In the genomic region with DNA sequence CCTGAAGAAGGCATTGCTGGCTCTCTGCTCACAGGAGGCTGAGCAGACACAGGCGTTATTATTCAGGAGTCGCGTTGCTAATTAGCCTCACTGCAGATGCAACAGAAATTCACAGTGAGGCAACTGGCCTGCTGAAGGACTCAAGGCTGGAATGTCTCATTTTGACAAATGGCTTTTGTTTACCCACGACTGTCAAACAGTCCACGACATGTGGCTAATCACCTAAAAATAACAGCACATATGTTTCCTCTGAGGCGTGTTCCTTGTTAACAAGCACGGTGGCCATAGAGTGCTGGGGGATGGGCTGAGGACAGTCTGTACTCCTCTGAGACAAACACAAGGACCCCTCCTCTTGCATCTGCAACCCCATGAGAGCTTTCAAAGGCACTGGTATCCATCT, we compare ENCODE assay signal across 14 mouse cellular contexts. TPM values are rescaled to one million over a fixed set of nuclear protein-coding genes. Genes with fewer than 3 reads are reported as not detected.
DNase-seq lines count a peak whose midpoint lies in the region; ATAC-seq and TF ChIP-seq lines count a peak whose summit lies in the region.
"Had no signal": no experiment of that assay in that cellular context is flagged by ENCODE, and none has a peak within 500 bp of the region (broad histone marks: within the 10 kb centered on the region; RNA-seq: fewer than 3 reads in every experiment).

No protein-coding gene starts in this region.

- DNase-seq in lung, embryonic 14.5 days, result peak; percentile 50
- no peak for DNase-seq in lung, postnatal 4 days
- DNase-seq in MN1 (ENCODE audit: low spot score), result peak; percentile 51
- peak; percentile 93 for DNase-seq in brain, embryonic 14.5 days (ENCODE audit: low read depth)
- no peak for DNase-seq in right cerebral cortex, postnatal 36 days (ENCODE audit: low spot score in 2 of 2)
- DNase-seq in right cerebral cortex, postnatal 14 days, result no peak
- DNase-seq: gastrocnemius, postnatal 36 days; kidney, postnatal 10 days; right cerebral cortex, postnatal 4 days; thymus, postnatal 14 days had no signal

- 0 out of 2 replicates have a peak, but pooled peaks have one; percentile 62 for ATAC-seq in lung, embryonic 14.5 days (ENCODE audit: insufficient read depth)
- peak; percentile 73 for ATAC-seq in hindbrain, embryonic 12.5 days (ENCODE audit: low FRiP score)
- no peak for ATAC-seq in cerebellum, adult (ENCODE audit: insufficient number of reproducible peaks, low FRiP score, low TSS enrichment)

- H3K4me3 ChIP-seq in lung, embryonic 14.5 days (ENCODE audit: low read depth, low read length), result no peak overlapping the region
- H3K4me3 ChIP-seq in hindbrain, embryonic 12.5 days, result no peak overlapping the region
- H3K4me3 ChIP-seq: embryonic facial prominence, embryonic 13.5 days; liver, embryonic 15.5 days had no signal

- H3K9me3 ChIP-seq in lung, embryonic 14.5 days (ENCODE audit: low read depth, low read length), result no peaks in the 10 kb centered on the region
- H3K9me3 ChIP-seq in hindbrain, embryonic 12.5 days (replicated peaks), result no peaks in the 10 kb centered on the region
- H3K9me3 ChIP-seq: embryonic facial prominence, embryonic 13.5 days; liver, embryonic 15.5 days had no signal

- no peaks in the 10 kb centered on the region for H3K27me3 ChIP-seq in lung, embryonic 14.5 days (ENCODE audit: insufficient read depth, low read length)
- 0 out of 2 replicates have a peak, but pooled peaks cover 6% of the 10 kb centered on the region for H3K27me3 ChIP-seq in hindbrain, embryonic 12.5 days
- H3K27me3 ChIP-seq: embryonic facial prominence, embryonic 13.5 days; liver, embryonic 15.5 days had no signal

- no peaks in the 10 kb centered on the region for H3K36me3 ChIP-seq in lung, embryonic 14.5 days (ENCODE audit: insufficient read depth)
- no peaks in the 10 kb centered on the region for H3K36me3 ChIP-seq in hindbrain, embryonic 12.5 days
- H3K36me3 ChIP-seq: embryonic facial prominence, embryonic 13.5 days; liver, embryonic 15.5 days had no signal

- 15% methylated on average over 7 of the region's 7 CpGs for WGBS in lung, embryonic 14.5 days
- WGBS in hindbrain, embryonic 12.5 days, result 19% methylated on average over 7 of the region's 7 CpGs

- no peaks in the 10 kb centered on the region for H3K4me1 ChIP-seq in lung, embryonic 14.5 days (ENCODE audit: insufficient read depth)
- peaks cover 12% of the 10 kb centered on the region for H3K4me1 ChIP-seq in hindbrain, embryonic 12.5 days
- H3K4me1 ChIP-seq: liver, embryonic 15.5 days had no signal

- TF ChIP-seq POLR2A in brain, embryonic 14.5 days (IDR thresholded peaks at IDR 0.05; ENCODE audit: borderline replicate concordance, extremely low read depth, insufficient read depth, insufficient read length, poor library complexity, severe bottlenecking), result no peak

- no peak overlapping the region for H3K27ac ChIP-seq in lung, embryonic 14.5 days (ENCODE audit: low read depth)
- H3K27ac ChIP-seq in hindbrain, embryonic 12.5 days, result no peak overlapping the region
- H3K27ac ChIP-seq: embryonic facial prominence, embryonic 13.5 days; liver, embryonic 15.5 days had no signal

- H3K9ac ChIP-seq in lung, embryonic 14.5 days, result no peak overlapping the region
- H3K9ac ChIP-seq in hindbrain, embryonic 12.5 days, result no peak overlapping the region
- H3K9ac ChIP-seq: embryonic facial prominence, embryonic 13.5 days; liver, embryonic 15.5 days had no signal

- no peak overlapping the region for H3K4me2 ChIP-seq in lung, embryonic 14.5 days
- H3K4me2 ChIP-seq in hindbrain, embryonic 12.5 days (replicated peaks), result no peak overlapping the region
- H3K4me2 ChIP-seq: embryonic facial prominence, embryonic 13.5 days; liver, embryonic 15.5 days had no signal

- no peak for TF ChIP-seq CTCF in lung, embryonic 14.5 days (IDR thresholded peaks at IDR 0.05; ENCODE audit: low read depth)
- TF ChIP-seq CTCF in brain, embryonic 14.5 days (IDR thresholded peaks at IDR 0.05; ENCODE audit: borderline replicate concordance, extremely low read depth, insufficient read depth, insufficient read length), result no peak

RNA-seq across cellular contexts. Expression of a gene that starts 41.1 kb away (rescaled TPM):
- 12.2 TPM in 2 replicates for polyA plus RNA-seq in lung, embryonic 14.5 days (2014; fragmentation: Nextera tagmentation; extraction: Ambion mirVana)
- polyA plus RNA-seq in brain, embryonic 14.5 days (2012; rRNA removed), result 43.3 and 69.2 TPM in 2 replicates
- polyA plus RNA-seq in hindbrain, embryonic 12.5 days (2016; fragmentation: Nextera tagmentation; extraction: Ambion mirVana), result 12.5 and 13.8 TPM in 2 replicates

RNA-seq across cellular contexts. Expression of a gene that starts 56.4 kb away (rescaled TPM):
- 152 and 155 TPM in 2 replicates for polyA plus RNA-seq in lung, embryonic 14.5 days (2014; fragmentation: Nextera tagmentation; extraction: Ambion mirVana)
- polyA plus RNA-seq in brain, embryonic 14.5 days (2012; rRNA removed), result 42.2 and 47.8 TPM in 2 replicates
- 123 and 128 TPM in 2 replicates for polyA plus RNA-seq in hindbrain, embryonic 12.5 days (2016; fragmentation: Nextera tagmentation; extraction: Ambion mirVana)

Comparison
In these comparisons a context has a peak if more than half of its experiments do, and no peak if none do; other contexts are left out.
1. DNase-seq: peak in lung, embryonic 14.5 days (single experiment), MN1 (single experiment) and brain, embryonic 14.5 days (single experiment); none in lung, postnatal 4 days (0 of 2), right cerebral cortex, postnatal 36 days (0 of 2) and right cerebral cortex, postnatal 14 days (single experiment).